Mouse (Mus musculus): ENCODE measurements around the gene Pank4.

Gene Pank4

DNA sequence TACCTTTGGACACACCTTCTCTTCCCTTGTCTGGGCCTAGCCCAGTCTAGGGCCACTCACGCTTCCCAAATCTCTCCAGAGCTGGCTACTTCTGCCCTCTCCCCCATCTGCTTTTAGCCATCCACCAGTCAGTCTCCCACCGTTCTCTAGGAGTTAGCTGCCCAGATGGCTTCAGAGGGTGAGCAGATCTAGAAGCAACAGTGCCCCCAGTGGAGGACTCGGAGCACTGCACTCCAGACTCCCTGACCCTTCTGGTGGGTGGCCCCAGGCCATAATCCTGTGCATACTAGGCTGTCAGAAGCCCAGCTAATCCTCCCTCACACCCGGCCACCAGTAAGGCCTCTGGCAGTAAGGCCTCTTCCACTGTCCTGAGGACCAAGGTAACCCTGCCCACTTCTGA lies 48.9 kb downstream of the Pank4 start:
- peak; percentile 60 for DNase-seq (ENCODE audit: low spot score)

DNA sequence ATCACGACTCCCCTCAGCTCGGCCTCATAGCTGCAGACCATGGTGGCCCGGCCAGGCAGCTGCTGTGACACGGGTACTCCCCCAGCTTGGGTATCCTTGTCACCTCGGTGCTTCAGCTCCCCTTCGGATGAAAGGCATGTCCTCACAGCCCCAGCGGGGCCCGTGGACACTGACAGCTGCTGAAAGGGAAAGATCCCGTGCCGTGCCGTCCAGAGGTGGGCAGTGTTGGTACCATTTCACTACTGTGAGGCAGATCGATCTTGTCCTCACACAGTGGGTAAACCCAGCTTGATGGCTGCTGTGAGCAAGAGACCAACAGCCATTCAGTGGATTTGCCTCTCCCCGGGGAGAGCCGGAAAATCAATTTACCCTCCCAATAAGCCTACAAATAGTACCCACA lies 50.3 kb downstream of the Pank4 start:
- no peak for DNase-seq (ENCODE audit: low spot score)

DNA sequence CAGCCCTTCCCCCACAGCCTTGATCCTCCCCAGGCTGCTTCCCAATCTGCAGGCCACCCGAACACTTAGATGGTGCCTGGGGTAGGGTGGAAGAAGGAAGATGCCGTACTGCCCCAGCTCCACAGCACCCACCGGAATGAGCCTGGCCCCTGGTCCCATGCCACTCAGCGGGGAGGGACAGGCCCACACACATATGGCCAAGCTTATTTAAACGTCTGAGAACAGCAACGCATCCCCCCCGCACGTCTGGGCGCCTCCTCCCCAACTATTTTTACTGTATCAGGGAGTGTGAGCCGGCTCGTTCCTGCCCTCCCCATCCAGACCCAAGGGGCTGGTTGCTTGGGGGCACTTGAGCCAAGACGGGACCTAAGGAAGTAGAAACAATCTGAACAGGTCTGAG lies 50.9 kb downstream of the Pank4 start:
- DNase-seq (ENCODE audit: low spot score) = peak; percentile 56

DNA sequence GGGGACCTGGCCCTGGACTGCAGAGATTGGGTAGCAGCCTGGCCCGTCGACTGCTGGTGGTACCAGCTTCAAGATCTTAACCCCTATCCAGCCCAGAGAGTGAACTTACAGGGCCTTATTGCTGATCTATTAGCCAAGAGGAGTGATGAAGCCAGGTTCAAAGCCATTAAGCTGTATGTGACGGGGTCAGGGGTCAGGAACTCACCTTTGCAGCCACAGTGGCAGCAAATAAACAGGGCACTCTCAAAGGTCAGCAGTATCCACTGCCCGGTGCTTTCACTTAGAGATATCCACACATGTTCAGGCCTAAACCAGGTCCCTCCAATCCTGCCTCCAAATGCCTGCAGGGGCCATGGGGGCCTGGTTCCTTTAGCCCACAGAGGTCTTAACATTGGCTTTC lies 51.6 kb downstream of the Pank4 start:
- no peak for DNase-seq (ENCODE audit: low spot score)

DNA sequence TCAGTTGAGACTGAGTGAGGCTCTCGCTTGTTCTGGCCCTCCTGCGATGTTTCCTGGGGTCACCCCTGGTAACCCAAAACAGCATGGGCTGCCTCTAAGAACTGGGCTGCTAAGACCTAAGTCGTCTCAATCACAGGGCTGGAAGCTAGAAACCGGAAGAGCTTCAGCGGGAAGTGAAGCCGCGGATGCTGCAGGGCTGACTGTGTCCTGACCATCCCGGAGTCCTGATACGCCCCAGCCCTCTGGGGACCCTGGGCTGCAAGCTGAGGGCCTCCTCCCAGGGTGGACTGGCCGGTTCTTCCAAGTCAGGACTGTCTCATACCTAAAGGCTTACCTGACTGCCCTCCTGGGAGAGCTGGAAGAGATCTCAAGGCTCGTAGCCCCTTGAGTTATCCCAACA lies 52.9 kb downstream of the Pank4 start:
- DNase-seq (ENCODE audit: low spot score) = no peak

DNA sequence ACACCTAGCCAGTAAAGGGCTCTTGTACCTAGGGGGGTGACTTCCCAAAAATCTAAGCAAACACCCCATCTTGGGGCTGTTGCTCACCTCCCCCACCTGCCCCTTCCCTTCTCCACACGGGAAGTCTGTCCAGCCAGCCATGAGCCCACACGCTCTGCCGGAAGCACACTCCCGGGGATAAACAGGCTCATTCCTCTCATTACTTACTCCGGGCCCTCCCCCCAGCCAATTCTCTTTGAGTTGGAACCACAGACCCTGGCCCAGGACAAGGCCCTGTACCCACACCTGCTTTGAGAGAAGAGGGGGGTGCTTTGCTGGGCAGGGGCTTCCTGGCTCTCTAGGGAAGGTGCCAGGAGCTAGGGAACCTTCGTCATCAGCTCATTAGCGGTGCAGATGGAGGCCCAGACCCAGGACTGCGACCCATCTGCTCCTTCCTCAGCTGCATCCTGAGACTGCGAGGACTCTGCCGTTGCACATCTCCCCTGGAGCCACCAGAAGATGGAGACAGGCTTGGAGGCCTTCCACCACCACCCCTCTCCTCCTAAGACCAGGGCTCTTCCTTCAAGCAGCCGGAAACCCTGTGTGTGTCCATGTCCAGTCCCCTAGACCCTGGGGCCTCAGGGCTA lies 53.4 kb downstream of the Pank4 start:
- no peak for DNase-seq (ENCODE audit: low spot score)

DNA sequence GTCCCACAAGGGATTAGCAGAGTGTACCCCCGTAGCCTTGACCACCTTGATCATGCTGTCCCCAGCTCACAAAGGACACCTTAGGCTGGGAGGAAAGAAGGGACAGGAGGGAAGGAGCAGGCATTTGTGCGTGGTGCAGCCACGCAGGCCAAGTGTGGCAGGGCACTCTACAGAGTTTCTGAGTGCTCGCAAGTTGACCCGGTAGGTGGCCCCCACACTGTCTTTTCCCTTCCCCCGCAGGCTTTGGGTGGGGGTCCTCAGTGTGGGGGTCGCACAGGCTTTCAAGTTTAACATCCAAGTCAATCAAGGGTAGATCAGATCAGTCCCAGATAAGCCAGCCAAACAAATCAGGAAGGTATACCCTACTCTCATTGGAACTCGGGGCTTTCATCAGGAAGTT lies 54.1 kb downstream of the Pank4 start:
- no peak for DNase-seq (ENCODE audit: low spot score)

DNA sequence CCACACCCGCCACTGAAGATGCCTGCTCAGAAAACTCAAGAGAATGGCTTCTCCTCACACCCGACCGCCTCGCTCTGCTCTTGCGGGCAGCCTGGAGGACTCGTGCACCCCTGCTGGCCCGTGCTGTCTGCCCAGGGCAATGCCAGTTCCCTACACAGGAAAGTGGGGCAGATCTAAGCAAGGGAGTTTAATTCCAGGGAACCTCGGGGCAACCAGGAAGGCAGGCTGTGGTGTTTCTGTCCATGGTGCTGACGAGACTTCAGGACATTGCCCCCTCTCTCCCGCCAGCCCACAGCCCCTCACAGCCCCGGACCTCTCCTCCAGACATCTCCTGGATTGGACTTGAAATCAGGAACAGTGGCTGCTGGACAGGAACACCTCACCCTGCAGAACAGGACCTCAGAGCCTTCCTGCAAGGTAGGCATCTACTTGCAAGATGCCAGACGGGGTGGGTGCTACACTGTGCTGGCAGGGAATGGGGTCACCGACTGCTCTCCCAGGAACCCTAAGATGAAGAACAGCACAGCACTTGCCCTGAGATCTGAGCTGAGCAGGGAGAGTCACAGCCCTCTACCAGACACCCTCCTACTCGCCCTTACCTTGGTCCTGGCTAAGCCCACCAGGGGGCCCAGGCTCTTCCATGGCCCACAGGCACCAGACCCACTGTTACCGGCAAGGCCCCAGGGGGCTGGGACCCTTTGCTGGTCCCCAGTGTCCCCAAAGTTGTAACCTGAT lies 54.8 kb downstream of the Pank4 start:
- no peak for DNase-seq (ENCODE audit: low spot score)

DNA sequence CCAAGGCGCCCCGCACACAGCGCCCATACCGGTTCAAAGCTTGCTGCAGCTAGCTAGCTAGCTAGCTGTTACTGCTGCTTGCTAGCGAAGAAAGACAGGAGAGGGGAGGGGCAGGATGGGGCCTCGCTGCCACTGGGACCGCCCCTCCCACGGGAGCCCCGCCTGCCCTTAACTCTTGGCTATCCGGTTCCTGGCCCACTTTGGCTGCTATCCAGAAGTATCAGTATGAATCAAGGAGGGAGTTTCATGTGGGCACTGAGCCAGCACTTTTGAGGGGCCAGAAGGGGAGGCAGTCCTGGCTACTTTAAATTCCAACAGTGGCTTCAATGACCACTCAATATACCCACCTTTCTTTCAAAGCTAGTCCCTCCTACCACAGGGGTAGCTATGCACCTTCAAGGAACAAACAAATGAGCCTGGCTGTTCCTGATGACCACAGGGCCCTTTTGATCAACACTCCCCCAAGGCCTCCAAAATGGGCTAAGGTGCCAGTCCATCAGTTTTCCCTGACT lies 55.5 kb downstream of the Pank4 start:
- no peak for DNase-seq (ENCODE audit: low spot score)

DNA sequence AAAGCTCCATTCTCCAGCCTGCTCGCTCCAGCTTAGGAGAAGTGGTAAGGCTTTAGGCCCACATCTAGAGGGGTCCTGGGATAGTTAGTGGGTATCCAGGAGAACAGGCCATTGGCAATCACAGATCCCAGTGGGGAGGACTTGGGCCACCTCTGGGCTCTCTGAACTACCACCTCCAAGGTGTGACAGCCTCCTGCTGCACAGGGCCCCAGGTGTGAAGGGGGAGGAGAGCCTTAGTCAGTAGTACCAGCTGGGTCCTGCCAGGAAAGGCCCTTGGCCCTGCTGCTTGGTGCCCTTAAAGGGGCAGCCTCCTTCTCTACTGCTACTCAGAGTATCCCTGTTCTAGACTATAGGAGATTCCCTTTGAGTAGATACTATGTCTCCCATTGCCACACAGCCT lies 56.2 kb downstream of the Pank4 start:
- DNase-seq (ENCODE audit: low spot score) = no peak

DNA sequence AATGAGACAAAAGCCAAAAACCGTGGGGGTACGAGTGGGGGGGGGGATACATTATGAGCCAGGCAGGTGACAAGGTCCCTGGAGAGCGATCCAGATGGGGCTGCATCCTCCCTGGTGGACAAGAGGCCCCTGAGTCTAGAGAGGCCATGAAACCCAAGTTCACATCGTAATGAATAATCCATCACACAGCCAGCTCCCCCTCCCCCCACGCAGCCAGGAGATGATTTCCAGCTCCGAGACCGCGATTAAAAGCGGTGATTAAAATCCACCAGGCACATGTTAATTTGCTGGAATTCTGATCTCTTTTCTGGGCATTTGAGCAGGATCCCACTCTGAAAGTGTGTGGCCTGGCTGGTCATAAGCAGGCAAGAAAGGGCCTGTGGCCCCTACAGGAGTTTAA lies 56.9 kb downstream of the Pank4 start:
- DNase-seq (ENCODE audit: low spot score) = no peak

DNA sequence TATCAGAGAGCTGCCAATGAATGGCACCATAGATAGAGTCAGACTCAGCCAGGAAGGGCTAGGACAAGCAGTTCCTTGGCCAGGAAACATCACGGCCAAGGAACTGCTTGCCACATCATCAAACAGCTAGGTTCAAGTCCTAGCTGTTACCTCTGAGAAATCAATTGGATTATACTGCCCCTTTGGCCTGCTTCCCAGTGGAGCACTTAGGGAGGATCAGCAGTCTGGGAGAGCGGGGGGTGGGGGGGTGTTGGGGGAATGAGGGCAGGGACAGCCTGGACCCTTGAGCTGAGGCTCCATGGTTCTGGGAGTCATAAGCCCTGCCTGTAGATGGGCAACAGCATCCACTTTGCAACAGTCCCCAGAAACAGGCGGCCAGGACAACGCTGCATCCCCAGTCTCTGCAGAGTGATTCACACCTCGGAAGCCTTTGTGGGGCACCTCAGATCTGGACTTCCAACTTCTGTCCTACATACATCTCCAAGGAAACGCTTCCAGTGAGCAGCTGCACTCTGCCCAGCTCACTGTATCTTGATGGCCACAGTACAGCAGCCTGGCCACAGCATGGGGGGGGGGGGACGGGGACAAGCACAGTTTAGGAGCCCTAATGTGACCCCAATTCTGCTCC lies 58.4 kb downstream of the Pank4 start:
- DNase-seq (ENCODE audit: low spot score) = no peak

DNA sequence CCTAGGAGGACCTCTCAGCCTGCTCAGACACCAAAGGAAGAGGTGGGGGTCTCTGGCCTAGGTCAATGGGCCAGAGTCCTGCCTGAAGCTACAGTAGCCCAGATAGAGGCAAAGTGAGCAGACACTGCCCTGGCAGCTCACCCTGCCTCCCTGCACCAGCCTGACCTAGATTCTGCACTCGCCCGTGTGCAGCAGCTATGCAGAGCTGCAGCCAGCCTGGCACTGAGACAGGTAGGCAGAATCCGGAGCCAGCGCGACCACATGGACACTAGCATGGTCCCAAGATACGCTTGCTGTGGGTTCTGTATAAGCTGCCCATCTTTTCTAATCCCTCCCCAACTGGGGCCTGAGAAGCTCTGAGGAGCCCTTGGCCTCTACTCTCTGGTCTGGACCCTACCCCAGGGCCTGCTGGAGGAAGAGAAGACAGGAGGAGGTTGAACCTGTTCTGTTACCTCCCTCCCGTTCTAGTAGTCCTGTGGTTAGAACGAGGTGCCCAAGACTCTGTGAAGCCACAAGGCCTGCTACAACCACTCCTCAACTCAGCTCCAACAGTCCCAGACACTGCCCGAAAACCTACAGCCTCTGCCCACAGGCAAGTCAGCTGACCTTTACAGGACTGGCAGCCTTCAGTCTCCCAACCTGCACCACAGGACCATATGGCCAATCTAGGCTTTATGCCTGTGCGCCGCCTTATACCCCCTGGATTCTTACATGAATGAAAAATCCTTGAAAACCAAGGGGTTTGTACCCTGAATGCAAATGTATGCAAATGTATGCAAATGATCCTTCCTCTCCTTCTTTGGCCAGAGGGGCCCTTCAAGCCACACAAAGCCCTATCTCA lies 60.5 kb downstream of the Pank4 start:
- DNase-seq (ENCODE audit: low spot score) = no peak

All from layer of hippocampus, adult 11-12 months (tissue).